Mouse (Mus musculus) adrenal gland, postnatal 36 days (tissue): ENCODE data around the gene Gm9999. TPM values are rescaled to one million over a fixed set of nuclear protein-coding genes. Genes with fewer than 3 reads are reported as not detected.
A peak's percentile ranks its signal among the peaks of the same experiment; 100 is the strongest.
"Not testable (repeated sequence)": the region's sequence is repeated elsewhere in the genome, so short reads cannot be mapped to it uniquely, and the experiment has no call there.

Experiments used
- DNase-seq, 2 experiments: peaks; one replicate each; pipeline ENCODE4 v3.0.0; 2021; ENCODE audit warnings: mixed read lengths in 1 of 2
- long read RNA-seq, 2 experiments: library from polyadenylated mRNA; stranded (forward); transcript quantifications; one replicate each; pipeline ENCODE4 v2.0.0; 2021; ENCODE audit warnings: borderline sequencing depth in 2 of 2
- total RNA-seq, 2 experiments: library from RNA; stranded (reverse); gene quantifications; 2 replicates each; pipeline ENCODE4 v1.2.3; 2021

Gm9999 gene
- total RNA-seq: not detected
- long read RNA-seq, experiment 1: 0 reads
- long read RNA-seq, experiment 2: 0 reads

GRCm38 (mm10) chr7:46983280-46983679 lies at the start of gene Gm9999:
Gm9999 (plus strand) TSS chr7:46983580.
- DNase-seq: no peak

GRCm38 (mm10) chr7:46934788-46935187 lies 48.6 kb upstream of the Gm9999 start:
- DNase-seq: no peak

- DNase-seq: peak; percentile 12 to 18
Measured at GRCm38 (mm10) chr7:46935847-46936246, 47.5 kb upstream of the Gm9999 start.

DNA sequence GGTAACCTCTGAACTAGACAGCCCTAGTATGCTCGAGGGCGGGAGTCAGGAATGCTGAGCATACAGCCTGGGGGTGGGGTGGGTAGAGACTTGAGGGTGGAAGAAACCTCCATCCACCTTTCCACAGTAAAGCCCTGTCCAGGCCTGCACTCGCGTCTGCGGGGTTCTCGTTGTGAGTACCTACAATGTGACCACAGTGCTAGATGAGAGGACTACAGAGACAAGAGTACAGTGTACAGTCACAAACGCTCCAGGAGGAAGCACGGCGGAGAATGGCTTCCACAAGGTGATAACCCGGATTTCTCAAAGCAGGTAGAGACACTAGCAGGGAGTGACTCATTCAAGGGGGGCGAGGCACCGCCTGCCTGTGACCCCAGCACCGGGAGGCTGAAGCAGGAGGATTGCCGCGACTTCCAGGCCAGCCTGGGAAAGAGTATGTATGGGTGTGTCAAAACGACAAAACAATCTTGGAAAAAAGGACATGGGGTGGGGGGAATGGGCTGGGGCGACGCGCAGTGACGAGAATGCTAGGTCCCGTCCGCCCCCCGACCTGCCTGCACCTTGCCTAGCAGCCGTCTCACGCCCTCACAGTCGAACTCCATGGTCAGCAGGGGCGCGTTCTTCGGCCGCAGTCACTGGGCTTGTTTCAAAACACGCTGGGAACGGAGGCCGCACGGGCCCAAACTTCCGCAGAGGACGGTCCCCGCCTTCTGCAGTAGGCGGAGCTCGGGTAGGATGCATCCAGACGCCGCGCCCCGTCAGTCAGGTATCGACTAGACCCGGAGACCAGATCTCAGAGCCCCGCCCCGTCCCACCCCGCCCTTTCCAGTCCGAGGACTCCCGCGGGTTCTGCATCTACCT lies 25.3 kb upstream of the Gm9999 start, which contains the start of gene Uevld:
TSS of gene Uevld (minus strand) at position 697 of the 861 bp plus-strand sequence.
- peak; percentile 97 to 98 for DNase-seq

GRCm38 (mm10) chr7:46958853-46959252 lies 24.5 kb upstream of the Gm9999 start:
- no peak for DNase-seq

DNA sequence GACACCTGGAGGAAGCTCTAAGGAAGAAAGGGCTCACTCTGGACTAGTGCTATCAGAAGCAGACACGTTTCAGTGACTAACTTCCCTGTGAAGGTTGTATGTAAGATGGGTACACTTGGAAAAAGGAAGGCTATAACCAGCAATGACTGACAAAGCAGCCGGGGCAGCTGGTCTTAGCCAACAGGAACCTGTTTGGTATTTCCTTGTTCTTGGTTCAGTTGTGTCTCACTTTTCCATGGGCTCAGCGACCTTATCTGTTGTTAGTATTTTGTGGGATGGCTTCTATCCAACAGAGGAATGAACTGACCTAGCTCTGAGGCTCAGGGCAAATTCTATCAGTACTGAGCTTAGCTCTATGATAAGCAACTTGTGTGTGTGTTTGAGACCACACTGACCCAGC lies 22.4 kb upstream of the Gm9999 start:
- DNase-seq: no peak

GRCm38 (mm10) chr7:46962132-46962531 lies 21.2 kb upstream of the Gm9999 start:
- DNase-seq: peak; percentile 34 to 46

- peak; percentile 47 to 70 for DNase-seq
Measured at GRCm38 (mm10) chr7:46962806-46963618, 20.4 kb upstream of the Gm9999 start.

DNA sequence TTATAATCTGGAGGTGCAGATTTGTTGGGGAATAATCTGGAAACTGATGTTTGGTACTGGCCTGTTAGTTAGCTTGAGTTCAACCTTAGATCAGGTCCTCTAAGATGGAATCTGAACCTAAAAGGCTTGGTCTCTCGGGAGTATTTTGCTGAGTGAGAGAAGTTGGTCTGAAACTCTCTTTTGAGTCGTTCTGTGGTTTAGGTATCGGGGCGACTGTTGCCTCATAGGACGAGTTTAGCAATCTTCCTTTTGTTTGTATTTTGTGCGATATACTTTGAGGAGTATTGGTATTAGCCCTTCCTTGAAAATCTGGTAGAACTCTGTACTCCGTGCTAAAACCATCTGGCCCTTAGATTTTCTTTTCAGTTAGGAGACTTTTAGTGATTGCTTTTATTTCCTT lies 19.3 kb upstream of the Gm9999 start:
- no peak for DNase-seq

GRCm38 (mm10) chr7:46969898-46970297 lies 13.5 kb upstream of the Gm9999 start:
- no peak for DNase-seq

GRCm38 (mm10) chr7:46974648-46975047 lies 8.7 kb upstream of the Gm9999 start:
- no peak for DNase-seq

- DNase-seq: no peak
Measured at GRCm38 (mm10) chr7:46975456-46975855, 7.9 kb upstream of the Gm9999 start.

DNA sequence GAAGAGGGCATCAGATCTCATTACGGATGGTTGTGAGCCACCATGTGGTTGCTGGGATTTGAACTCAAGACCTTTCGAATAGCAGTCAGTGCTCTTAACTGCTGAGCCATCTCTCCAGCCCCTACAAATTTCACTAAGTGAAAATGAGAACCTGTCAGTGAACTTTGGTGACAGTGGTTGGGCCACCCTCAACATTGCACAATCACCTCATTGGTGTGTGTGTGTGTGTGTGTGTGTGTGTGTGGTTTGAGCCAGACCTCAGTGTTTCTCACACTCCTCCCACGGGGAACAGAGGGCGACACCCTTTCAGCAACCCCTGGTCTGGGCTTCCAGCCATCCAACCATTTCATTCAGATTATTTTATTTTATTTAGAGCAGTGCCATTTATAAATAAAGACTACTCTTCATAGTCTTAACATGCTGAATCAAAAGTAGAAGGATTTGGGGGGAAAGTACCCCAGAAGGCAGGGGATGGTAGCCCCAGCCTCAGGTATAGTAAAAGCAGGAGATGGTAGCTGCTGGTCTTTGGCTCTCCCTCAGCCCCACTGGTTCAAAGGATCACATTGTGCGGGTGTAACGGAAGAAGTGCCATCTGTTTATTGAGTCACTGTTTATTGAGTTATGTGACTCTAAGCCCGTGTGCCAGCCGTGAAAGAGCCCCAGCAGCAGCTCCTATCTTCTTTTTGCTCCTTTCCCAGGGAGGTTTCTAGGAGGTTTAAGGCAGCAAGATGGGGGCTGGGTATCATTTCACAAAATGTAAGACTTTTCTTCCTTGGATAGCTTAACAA lies 2.5 kb downstream of the Gm9999 start:
- DNase-seq: peak in 1 of 2 experiments; percentile 29

DNA sequence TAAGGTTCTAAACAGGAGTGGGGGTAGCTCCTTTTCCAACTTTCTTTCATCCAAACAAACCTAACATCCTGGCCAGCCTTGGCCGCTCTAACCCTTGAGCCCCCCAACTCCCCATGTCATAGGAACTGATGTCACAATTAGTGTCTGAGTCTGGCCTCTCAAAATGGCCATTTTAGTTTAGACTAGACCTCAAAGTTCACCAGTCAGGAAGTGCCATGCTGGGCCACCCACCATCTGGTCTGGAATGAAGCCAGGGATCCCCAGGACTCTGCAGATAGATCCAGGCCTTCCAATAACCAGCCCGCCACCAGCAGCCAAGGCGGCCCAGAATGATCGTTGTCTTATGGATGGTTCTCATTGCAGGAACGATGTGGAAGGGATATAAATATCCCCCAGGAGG lies 3.3 kb downstream of the Gm9999 start:
- DNase-seq: peak in 1 of 2 experiments; percentile 9

GRCm38 (mm10) chr7:46987073-46987472 lies 3.7 kb downstream of the Gm9999 start:
- no peak for DNase-seq

GRCm38 (mm10) chr7:46989387-46989786 lies 6.0 kb downstream of the Gm9999 start:
- DNase-seq: not testable (repeated sequence)

DNA sequence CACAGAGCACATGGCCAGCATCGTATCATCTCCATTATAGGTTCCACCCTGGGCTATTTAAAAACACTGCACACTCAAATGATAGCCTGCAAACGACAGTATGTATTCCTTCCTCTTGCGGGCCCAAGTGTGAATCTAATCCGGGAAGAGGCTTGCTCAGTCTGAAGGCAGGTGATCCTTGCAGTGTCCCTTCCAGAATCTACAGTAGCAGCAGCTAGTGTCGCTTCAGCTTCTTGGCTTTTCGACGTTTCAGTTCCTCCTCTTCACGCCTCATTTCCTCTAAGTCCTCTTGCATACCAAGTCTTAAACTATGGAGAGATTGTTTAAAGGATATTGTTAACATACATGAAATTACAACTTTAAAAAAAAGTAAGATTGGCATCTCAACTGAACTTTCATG lies 9.7 kb downstream of the Gm9999 start:
- DNase-seq: no peak

DNA sequence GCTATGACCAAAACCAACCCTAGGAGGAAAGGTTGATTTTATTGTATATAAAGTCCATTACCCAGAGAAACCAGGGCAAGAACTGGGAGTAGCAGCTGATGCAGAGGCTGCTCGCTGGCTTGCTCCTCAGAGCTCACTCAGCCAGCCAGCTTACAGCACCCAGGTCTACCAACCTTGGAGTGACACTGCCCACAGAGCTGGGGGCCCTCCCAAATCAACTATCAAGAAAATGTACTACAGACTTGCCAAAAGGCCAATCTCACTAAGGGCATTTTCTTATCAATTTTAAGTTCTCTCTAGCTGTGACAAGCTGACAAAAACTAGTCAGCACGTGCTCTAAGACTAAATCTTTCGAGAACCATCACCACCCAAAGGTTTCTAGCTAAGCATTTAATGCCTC lies 12.2 kb downstream of the Gm9999 start:
- DNase-seq: no peak

DNA sequence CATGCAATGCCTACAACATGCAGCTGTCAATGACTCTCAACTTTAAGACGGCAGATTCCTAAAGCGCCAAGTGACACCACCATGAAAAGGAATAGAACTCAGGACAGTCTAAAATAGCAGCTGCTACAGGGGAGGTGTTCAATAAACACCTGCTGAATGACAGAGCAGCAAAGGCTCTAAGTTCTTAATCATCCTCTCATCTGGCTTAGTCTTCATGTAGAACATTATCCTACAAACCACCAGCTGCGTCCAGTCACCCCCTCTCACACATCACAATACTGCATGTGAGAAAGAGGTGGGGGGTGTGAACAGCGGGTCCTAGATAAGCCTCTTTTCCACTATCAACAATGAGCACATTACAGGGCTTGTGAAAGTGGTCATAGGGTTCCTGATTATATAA lies 13.6 kb downstream of the Gm9999 start:
- no peak for DNase-seq

- peak in 1 of 2 experiments; percentile 42 for DNase-seq
Measured at GRCm38 (mm10) chr7:46997644-46998395, 14.4 kb downstream of the Gm9999 start.

GRCm38 (mm10) chr7:46998942-46999341 lies 15.6 kb downstream of the Gm9999 start:
- no peak for DNase-seq
